Mouse (Mus musculus): ENCODE measurements around the gene Rpl35.

Rpl35 gene

DNA sequence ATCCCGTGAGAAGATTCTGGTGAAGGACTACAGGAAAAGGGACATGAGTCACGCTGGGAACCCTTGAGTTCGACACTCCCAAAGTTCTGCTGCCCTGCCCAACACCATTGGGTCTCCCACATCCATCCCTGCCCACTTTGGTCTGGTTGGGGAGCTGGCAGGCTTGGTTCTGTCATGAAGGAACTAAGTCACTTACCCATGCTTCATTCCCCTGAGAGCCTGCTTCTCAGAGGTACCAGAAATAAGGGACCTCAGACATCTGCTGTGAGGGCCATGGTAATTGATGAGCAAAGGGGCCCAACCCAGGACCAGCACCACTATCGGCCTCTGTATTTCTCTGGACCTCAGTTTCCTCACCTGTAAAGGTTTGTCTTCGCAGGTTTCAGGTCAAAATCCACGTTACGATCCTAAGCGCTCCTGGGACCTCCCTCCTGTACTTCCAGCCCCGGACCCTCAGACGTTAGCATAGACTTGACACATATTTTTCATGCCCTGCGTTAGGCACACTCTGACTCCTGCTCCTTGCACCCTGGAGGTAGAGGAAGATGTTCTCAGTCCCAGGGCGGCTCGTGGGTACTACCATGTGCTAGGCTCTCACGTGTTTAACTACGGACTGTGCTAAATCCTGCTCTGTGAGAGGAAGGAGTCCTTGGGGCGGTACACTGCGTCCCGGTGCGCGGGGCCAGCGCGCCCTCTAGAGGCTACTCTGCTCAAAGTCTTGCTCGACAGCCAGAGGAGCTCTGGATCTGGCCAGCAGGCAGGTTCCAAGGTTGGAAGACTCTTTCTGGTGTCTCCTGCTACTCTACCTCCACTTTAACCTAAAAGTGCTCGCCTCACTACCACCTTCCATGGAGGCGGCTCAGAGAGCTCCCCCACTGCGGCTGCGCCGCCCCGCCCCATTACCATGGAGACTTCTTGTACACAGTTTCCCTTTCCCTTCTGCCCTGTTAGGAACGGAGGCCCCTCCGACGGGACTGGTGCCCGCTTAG, 7.7 kb downstream of the Rpl35 start, which contains the start of gene Wdr38:
Wdr38 (plus strand) TSS at position 91 of the 989 bp plus-strand sequence.
- peak; percentile 92 for DNase-seq

GRCm38 (mm10) chr2:38992452-38992851, 13.0 kb downstream of the Rpl35 start:
- DNase-seq: no peak

- no peak for DNase-seq
Observed at GRCm38 (mm10) chr2:38992004-38992403, 13.4 kb downstream of the Rpl35 start.

DNA sequence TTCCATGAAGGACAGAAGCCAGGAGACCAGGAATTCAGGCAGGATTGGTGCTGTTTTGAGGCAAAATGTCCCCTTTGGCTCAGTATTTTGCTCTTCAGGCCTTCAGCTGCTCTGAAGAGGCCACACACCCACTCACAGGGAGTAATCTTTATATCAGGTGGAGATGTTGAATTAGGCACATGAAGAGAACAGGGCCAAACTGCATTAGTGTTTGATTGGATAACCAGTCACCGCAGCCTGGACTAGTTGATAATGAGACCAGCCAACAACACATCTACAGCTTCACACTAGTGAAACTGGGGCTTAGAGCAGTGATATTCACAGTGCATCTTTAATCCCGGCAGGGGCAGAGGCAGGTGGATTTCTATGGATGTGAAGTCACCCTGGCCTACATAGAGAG, 16.5 kb downstream of the Rpl35 start:
- DNase-seq: no peak

DNA sequence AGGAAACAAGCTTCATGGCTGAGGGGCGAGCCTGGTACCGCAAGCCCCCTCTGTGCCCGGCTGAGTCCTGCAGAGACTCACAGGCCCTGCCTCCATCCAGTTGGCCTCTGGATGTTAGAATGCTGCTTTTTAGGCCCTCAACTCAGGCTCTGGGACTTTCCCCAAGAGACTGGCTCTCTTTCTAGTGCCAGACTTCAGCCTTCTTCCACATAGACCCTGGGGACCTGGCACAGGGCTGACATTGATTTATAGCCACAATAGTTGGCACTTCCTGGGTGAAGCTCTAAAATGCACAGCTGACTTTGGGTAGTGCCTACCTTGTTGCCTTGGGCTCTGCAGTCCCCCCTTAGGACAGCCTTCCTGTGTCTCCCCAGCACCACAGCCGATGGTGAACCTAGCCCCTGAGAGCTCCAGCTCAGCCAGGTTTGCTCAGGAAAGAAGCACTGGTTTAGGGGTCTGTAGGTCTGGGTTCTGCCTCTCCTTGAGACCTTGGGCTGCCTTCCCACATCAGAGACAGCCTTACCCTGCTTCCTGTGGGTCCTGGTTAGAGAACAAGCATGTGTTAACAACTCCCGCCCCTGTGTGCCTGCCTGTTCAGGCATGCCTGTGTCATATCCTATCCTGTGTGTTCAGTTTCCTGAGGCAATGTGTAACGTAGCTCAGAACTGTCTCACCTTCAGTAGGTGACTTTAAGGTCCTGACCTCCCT, 17.5 kb downstream of the Rpl35 start:
- peak; percentile 58 for DNase-seq

- DNase-seq: no peak
Observed at GRCm38 (mm10) chr2:38987371-38987770, 18.1 kb downstream of the Rpl35 start.

DNA sequence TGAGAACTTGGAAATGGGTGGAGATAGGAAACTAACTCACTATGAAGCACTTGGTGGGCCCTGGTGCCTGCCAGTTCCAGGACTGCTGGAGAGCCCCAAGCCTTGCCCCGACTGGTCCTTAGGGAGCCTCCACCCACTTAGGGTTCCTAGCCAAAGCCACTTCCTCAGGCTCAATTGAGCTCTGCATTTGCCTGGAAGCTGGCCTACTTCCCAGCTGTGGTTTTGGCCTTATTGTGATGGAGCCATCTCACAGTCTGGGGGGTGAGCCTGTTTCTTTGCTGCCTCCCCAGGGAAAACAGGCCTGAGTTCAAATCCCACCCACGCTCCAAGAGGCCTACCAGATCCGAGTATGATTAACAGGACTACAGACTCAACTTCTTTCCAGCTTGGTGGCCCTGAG, 18.8 kb downstream of the Rpl35 start:
- DNase-seq: no peak

- no peak for DNase-seq
Observed at GRCm38 (mm10) chr2:38983456-38983855, 22.0 kb downstream of the Rpl35 start.

DNA sequence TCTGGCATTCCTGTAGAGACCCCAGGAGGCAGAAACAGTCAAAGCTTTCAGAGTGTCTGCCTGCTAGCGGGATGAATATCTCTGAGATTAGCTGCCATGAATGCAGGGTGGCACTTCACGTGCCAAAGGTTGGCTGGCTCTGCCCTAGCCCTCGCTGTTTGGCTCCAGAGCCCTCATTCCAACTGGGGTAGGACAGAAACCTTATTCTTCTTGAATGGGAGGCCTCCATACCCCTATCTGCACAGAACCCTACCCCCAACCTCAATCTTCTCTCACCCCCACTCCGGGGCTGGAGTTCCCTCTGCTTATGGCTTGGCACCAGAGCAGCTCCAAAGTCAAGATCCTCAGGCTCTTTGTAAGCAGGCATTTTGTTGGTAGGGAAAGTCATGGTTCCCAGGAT, 27.6 kb downstream of the Rpl35 start:
- no peak for DNase-seq

GRCm38 (mm10) chr2:38975941-38976805, 29.3 kb downstream of the Rpl35 start:
- no peak for DNase-seq

DNA sequence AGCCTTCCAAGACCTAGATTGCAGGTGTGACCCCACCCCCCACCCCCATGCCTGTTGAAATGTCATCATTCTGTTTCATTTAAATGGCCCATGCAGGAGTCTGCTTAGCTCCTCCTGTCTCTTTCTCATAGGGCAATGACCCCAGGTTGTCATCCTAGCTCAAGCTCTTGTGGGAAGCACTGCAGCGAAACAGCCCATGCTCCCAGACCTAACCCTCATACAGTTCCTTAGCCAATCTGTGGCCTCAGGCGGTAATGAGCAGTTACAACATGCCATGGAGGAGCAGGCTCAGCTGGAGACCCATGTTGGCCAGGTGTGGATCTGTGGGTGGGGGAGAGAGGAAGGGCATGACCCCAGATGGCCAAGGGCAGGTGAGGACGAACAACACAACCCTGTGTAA, 30.2 kb downstream of the Rpl35 start:
- DNase-seq: no peak

- DNase-seq: no peak
Observed at GRCm38 (mm10) chr2:38974171-38974570, 31.3 kb downstream of the Rpl35 start.

DNA sequence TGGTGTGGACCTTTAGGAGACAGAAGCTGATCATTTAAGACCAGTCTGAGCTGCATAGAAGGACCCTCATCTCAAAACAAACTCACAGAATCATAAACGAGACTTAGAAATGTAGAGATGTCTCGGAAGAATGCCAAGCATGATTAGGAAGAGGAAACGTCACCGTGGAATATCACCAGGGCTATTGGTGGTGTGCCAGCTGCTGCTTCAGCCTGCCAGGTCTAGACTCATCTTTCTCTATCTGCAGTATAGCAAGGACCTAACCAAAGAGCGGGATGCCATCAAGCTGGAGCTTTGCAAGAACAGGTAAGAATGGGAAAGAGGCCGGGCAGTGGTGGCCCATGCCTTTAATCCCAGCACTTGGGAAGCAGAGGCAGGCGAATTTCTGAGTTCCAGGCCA, 31.7 kb downstream of the Rpl35 start:
- no peak for DNase-seq

- no peak for DNase-seq
Observed at GRCm38 (mm10) chr2:38973223-38973622, 32.2 kb downstream of the Rpl35 start.

GRCm38 (mm10) chr2:38970057-38970456, 35.4 kb downstream of the Rpl35 start:
- DNase-seq: no peak

- no peak for DNase-seq
Observed at GRCm38 (mm10) chr2:38969650-38970049, 35.8 kb downstream of the Rpl35 start.

GRCm38 (mm10) chr2:38964198-38964597, 41.2 kb downstream of the Rpl35 start:
- no peak for DNase-seq

DNA sequence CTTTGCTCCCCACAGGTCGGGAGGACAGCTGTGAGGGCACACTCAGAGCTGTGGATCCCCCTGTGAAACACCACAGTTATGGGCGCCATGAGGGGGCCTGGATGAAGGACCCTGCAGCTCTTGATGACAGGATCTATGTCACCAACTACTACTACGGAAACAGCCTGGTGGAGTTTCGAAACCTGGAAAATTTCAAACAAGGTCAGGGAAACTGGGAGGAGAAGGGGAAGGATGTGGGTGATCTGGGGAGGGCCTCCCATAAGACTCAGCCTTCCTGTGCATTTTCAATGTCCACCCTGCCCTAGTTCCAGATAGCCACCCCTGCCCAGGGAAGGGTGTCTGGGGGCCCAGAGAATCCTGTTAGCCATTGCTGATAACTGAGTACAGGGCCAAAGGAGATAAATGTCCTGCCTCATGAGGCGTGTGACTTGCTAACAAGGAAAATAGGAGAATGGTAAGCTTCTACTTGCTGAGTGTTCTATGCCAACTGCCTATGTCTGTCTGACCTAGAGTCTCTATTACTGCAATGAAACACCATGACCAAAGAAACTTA, 47.7 kb downstream of the Rpl35 start:
- DNase-seq: no peak

GRCm38 (mm10) chr2:38956062-38956461, 49.4 kb downstream of the Rpl35 start:
- no peak for DNase-seq

DNA sequence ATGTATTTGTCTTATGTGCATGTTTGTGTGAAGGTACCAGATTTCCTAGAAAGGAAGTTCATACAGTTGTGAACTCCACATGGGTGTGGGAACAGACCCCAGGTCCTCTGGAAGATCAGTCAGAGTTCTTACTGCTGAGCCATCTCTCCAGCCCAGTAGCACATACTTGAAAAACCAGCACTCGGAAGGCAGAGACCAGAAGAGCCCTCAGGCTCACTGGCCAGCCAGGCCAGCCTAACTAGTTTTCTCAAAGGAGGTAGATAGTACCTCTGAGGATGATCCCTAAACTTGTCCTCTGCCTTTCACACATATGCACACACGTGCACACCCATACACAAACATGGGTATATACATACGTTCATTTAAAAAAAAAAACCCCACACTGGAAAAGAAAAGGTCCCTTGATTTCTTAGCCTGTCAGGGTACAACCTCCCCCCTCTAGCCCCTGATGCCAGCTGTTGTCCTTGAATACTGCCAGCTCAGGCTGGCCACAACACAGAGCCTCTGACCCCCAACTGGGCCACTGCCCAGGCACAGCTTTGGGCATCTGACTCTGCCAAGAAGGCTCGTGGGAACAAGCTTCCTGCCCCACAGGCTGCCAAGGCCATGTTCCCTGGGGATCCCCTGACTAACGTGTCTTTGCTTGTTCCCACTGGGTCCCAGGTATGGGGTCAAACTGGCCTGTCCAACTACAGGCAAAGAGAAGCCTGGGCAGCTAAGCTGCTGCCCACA, 52.1 kb downstream of the Rpl35 start:
- DNase-seq: no peak

Measured in thymus, postnatal 4 days (tissue).